Mouse (Mus musculus) adrenal gland, postnatal 36 days (tissue): ENCODE data around the gene Phtf1. TPM values are rescaled to one million over a fixed set of nuclear protein-coding genes. Genes with fewer than 3 reads are reported as not detected.

Experiments used
- DNase-seq, 2 experiments: peaks; one replicate each; pipeline ENCODE4 v3.0.0; 2021; ENCODE audit warnings: mixed read lengths in 1 of 2
- total RNA-seq, 2 experiments: library from RNA; stranded (reverse); gene quantifications; 2 replicates each; pipeline ENCODE4 v1.2.3; 2021

Phtf1 gene
- total RNA-seq, 2 experiments from 2014 or later, result 18.7 to 20.8 TPM

DNA sequence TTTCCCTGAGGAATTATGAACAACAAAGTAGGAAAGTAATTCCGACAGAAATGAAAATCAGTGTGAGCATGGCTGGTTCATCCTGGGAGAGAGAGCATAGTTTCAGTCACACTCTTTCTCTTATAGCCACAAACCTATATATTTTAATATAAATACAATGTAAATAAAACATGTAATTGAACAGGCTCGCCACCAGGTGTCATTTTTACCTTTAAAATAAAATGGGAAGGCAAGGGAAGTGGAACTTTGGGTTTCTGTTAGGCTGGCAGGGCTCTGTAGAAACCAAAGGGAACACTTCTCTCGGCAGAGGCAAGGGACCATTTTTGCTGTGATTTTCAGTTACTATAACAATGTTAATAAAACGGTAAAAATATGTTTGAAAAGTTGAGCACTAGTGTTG is 51.5 kb downstream of the Phtf1 start:
- DNase-seq, result no peak

DNA sequence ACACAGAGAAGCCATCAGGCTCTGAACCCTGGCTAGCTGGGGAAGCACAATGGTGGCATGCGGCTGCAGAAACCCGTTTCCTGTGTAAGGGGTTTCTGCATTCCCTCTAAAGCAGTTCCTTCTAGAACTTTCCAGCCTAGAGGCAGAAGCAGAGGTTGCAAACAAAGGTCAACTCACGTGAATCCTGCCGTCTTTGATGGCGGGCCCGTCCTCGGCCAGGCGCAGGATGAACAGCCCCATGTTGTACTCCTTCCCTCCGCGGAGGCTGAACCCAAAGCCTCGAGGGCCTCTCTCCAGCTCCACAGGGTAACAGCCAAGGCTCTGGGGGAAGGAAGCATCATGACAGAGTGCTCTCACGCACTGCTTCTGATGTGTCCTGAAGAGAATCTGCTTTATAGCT is 52.2 kb downstream of the Phtf1 start:
- DNase-seq, result no peak

DNA sequence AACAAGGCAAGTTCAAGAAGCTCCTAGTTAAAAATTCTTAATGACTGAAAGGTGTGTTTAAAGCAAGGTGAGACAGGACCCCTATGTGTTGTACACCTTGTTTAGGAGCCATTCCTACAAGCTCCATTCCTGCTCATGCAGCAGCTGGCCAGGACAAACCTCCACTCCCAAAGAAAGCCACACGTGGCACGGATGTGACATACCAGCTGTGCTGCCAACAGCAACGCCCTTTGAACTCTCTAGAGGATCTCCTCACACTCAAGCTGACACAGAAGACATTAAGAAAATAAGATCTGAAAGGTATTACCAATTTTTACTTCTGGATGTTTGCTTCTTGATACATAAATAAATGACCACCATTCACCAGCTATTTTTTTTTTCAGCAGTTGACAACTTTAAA is 59.0 kb downstream of the Phtf1 start:
- peak in 1 of 2 experiments; percentile 36 for DNase-seq

DNA sequence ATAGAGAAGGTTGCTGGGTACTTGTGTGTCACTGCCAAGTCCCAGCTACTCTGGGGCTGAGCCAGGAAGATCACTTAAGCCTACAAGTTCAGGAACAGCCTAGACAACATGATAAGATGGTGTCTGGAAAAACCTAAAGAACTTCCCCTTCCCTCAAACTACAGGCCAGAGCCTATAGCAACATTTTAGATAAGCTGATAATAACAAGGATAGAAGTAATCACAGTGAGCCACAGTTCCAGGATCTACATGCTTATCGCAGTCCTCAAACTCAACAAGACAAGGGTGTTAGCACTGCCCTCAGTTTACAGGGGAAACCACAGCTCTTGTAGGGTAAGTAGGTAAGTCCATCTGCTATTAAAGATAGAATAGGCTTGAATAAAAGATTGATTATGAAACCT is 64.2 kb downstream of the Phtf1 start:
- DNase-seq, result no peak

DNA sequence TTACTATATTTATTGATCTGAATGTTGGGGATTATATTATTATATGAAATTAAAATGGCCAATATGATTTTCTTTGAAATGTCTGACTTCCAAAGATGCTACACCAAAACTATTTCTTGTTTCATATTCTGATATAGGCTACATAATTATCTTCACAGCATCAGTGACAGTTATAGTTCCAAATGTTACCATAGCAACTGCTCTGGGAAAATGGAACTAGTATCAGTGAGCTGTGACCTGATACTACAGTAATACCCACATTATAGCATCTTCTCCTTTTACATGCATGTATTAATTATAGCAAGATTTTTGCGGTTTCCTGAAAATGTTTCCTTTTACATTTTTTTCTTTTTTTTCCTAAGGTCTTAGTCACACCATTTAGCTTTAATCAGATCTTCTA is 64.8 kb downstream of the Phtf1 start:
- DNase-seq, result no peak

DNA sequence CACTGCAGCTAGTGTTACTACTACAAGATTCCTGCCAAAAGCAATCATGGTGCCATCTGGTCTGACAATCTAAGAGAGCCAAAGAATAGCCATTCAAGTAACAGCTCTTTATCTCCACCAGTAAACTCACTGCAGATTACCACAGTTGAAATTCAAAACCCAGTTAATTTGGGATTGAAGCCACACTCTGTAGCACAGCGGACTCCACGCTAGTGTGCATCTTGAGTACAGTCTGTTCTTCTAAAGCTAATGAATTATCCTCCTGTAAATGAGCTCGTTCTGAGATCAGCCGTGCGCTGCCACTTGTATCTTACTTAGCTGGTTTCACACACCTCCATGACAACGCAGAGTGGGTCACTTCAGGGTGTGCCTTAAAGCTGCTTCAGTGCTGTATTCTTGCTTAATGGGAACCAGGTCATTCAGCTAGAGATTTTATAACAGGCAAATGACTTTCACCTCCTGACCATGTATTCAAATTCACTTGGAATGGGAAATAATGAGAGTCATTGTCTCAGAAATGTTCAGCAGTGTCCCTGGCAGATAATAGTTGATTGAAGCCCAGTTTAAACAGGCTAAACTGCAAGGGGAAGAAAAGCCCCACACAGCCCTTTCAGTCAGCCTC is 91.2 kb downstream of the Phtf1 start:
- DNase-seq, result no peak

DNA sequence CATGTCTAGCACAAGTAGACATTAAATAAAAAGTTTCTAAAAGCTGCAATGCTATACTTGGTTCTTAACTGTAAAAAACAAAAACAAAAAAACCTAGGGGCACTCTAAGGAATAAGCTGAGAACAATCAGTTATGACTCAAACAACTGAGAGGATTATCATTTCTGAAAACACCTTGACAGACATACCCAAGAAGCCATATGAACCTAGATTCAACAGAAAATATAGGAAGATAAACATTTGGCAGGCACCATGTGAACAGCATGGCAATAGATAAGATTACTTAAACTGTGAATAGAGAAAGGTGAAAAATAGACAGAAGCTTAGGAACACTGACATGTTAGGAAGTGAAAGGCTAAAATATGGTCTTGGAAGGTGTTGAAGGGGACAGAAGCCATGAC is 101.5 kb downstream of the Phtf1 start:
- DNase-seq, result no peak

Other genes with a start within 250 kb of the Phtf1 start
- gene Olfml3, start 230.1 kb upstream of the Phtf1 start, total RNA-seq, result 10 to 100 TPM; 14.4 to 19.5 TPM
- not detected for gene Gm10964, start 228.7 kb upstream of the Phtf1 start, total RNA-seq
- 100 to 1,000 TPM; 120 to 165 TPM for gene Hipk1, start 176.5 kb upstream of the Phtf1 start, total RNA-seq
- 10 to 100 TPM; 15.1 to 15.8 TPM for gene Dclre1b, start 158.7 kb upstream of the Phtf1 start, total RNA-seq
- 10 to 100 TPM; 17.4 to 20.3 TPM for gene Ap4b1, start 158.6 kb upstream of the Phtf1 start, total RNA-seq
- under 1 TPM; 0.13 to 0.30 TPM for gene Gm43064, start 158.5 kb upstream of the Phtf1 start, total RNA-seq
- not detected for gene Bcl2l15, start 135.5 kb upstream of the Phtf1 start, total RNA-seq
- gene Ptpn22, start 108.3 kb upstream of the Phtf1 start, total RNA-seq, result 1 to 10 TPM; 1.4 to 1.7 TPM
- gene Rsbn1, start 54.0 kb upstream of the Phtf1 start, total RNA-seq, result 10 to 100 TPM; 16.0 to 18.4 TPM